Mouse (Mus musculus): ENCODE measurements at regions not wholly inside any gene's neighbourhood (a gene's known extent, or its start where the extent isn't known, plus 50 kb on each side); places are given as distances from the start of the nearest gene placed in this dataset.
A peak's percentile ranks its signal among the peaks of the same experiment; 100 is the strongest.

GRCm38 (mm10) chr7:115204916-115205315 is 461.4 kb downstream of the Insc start:
- 58% methylated on average over 3 of the region's 3 CpGs for WGBS

GRCm38 (mm10) chr7:115206479-115207134 is 463.1 kb downstream of the Insc start:
- ATAC-seq (ENCODE audit: extremely low read depth, insufficient number of reproducible peaks, low FRiP score, low TSS enrichment), result no peak
- H3K4me3 ChIP-seq, result no peak overlapping the region
- no peaks in the 10 kb centered on the region for H3K9me3 ChIP-seq
- WGBS, result 53% methylated on average over 9 of the region's 9 CpGs
- no peak overlapping the region for H3K27ac ChIP-seq (replicated peaks)
- H3K36me3 ChIP-seq, result no peaks in the 10 kb centered on the region
- H3K27me3 ChIP-seq (replicated peaks), result no peaks in the 10 kb centered on the region
- no peak overlapping the region for H3K4me2 ChIP-seq
- peaks cover 14% of the 10 kb centered on the region; the same call in 1 of the 2 replicates for H3K4me1 ChIP-seq
- no peak overlapping the region for H3K9ac ChIP-seq

More at GRCm38 (mm10) chr7:115204916-115205315, 461.4 kb downstream of the Insc start:
- H3K9ac ChIP-seq, result no peak overlapping the region
- H3K4me2 ChIP-seq, result no peak overlapping the region
- no peaks in the 10 kb centered on the region for H3K36me3 ChIP-seq
- H3K9me3 ChIP-seq, result no peaks in the 10 kb centered on the region
- no peak overlapping the region for H3K4me3 ChIP-seq
- no peaks in the 10 kb centered on the region for H3K27me3 ChIP-seq (replicated peaks)
- no peak overlapping the region for H3K27ac ChIP-seq (replicated peaks)
- peaks cover 14% of the 10 kb centered on the region; the same call in 1 of the 2 replicates for H3K4me1 ChIP-seq
- ATAC-seq (ENCODE audit: extremely low read depth, insufficient number of reproducible peaks, low FRiP score, low TSS enrichment), result no peak

GRCm38 (mm10) chr7:115208781-115209180 is 465.3 kb downstream of the Insc start:
- Histone ChIP-seq H3K27ac (replicated peaks) (no peak overlapping the region), H3K4me1 (peaks cover 18% of the 10 kb centered on the region; the same call in 1 of the 2 replicates), H3K4me2 (no peak overlapping the region), H3K9ac (no peak overlapping the region), H3K4me3 (no peak overlapping the region), H3K9me3 (no peaks in the 10 kb centered on the region), H3K27me3 (replicated peaks) (no peaks in the 10 kb centered on the region), H3K36me3 (no peaks in the 10 kb centered on the region)
- 69% methylated on average over 7 of the region's 7 CpGs for WGBS
- ATAC-seq (ENCODE audit: extremely low read depth, insufficient number of reproducible peaks, low FRiP score, low TSS enrichment), result no peak

GRCm38 (mm10) chr7:115210012-115210411 is 466.5 kb downstream of the Insc start:
- no peak overlapping the region for H3K27ac ChIP-seq (replicated peaks)
- WGBS, result 71% methylated on average over 2 of the region's 2 CpGs
- H3K36me3 ChIP-seq, result no peaks in the 10 kb centered on the region
- H3K4me2 ChIP-seq, result no peak overlapping the region
- no peak overlapping the region for H3K4me3 ChIP-seq
- H3K4me1 ChIP-seq, result peaks cover 14% of the 10 kb centered on the region; the same call in 1 of the 2 replicates
- no peaks in the 10 kb centered on the region for H3K27me3 ChIP-seq (replicated peaks)
- ATAC-seq (ENCODE audit: extremely low read depth, insufficient number of reproducible peaks, low FRiP score, low TSS enrichment), result no peak
- no peaks in the 10 kb centered on the region for H3K9me3 ChIP-seq
- no peak overlapping the region for H3K9ac ChIP-seq

- peak overlapping the region; percentile 50 for H3K4me3 ChIP-seq
- H3K4me1 ChIP-seq, result peaks cover 27% of the 10 kb centered on the region
- H3K27me3 ChIP-seq (replicated peaks), result no peaks in the 10 kb centered on the region
- H3K27ac ChIP-seq (replicated peaks), result peak overlapping the region; percentile 59
- no peaks in the 10 kb centered on the region for H3K9me3 ChIP-seq
- H3K36me3 ChIP-seq, result no peaks in the 10 kb centered on the region
- 2% methylated on average over 10 of the region's 13 CpGs for WGBS
- H3K4me2 ChIP-seq, result peak overlapping the region; percentile 77
- ATAC-seq (ENCODE audit: extremely low read depth, insufficient number of reproducible peaks, low FRiP score, low TSS enrichment), result peak; percentile 76
- peak overlapping the region; percentile 76 for H3K9ac ChIP-seq
Measured at GRCm38 (mm10) chr7:115216838-115217237, 473.3 kb downstream of the Insc start.

GRCm38 (mm10) chr7:115217255-115217654 is 473.8 kb downstream of the Insc start:
- no peak for ATAC-seq (ENCODE audit: extremely low read depth, insufficient number of reproducible peaks, low FRiP score, low TSS enrichment)
- no peaks in the 10 kb centered on the region for H3K27me3 ChIP-seq (replicated peaks)
- peak overlapping the region; percentile 50 for H3K4me3 ChIP-seq
- H3K36me3 ChIP-seq, result no peaks in the 10 kb centered on the region
- peak overlapping the region; percentile 59 for H3K27ac ChIP-seq (replicated peaks)
- 12% methylated on average over 5 of the region's 5 CpGs for WGBS
- H3K4me1 ChIP-seq, result peaks cover 27% of the 10 kb centered on the region
- H3K9me3 ChIP-seq, result no peaks in the 10 kb centered on the region
- peak overlapping the region; percentile 77 for H3K4me2 ChIP-seq
- H3K9ac ChIP-seq, result peak overlapping the region; percentile 76

- WGBS, result 45% methylated on average over 6 of the region's 6 CpGs
- Histone ChIP-seq H3K36me3 (no peaks in the 10 kb centered on the region), H3K4me1 (peaks cover 29% of the 10 kb centered on the region), H3K4me2 (peak overlapping the region; percentile 77; the same call in 1 of the 2 replicates), H3K4me3 (no peak overlapping the region), H3K9ac (no peak overlapping the region), H3K27me3 (replicated peaks) (no peaks in the 10 kb centered on the region), H3K27ac (replicated peaks) (0 out of 2 replicates have a peak overlapping the region, but pooled peaks have one; percentile 59), H3K9me3 (no peaks in the 10 kb centered on the region)
- no peak for ATAC-seq (ENCODE audit: extremely low read depth, insufficient number of reproducible peaks, low FRiP score, low TSS enrichment)
Measured at GRCm38 (mm10) chr7:115217712-115218111, 474.2 kb downstream of the Insc start.

- no peak for ATAC-seq (ENCODE audit: extremely low read depth, insufficient number of reproducible peaks, low FRiP score, low TSS enrichment)
- 24% methylated on average over 13 of the region's 13 CpGs for WGBS
- H3K9me3 ChIP-seq, result no peaks in the 10 kb centered on the region
- peak overlapping the region; percentile 60 for H3K9ac ChIP-seq
- peaks cover 28% of the 10 kb centered on the region for H3K4me1 ChIP-seq
- peak overlapping the region; percentile 47 for H3K4me2 ChIP-seq
- no peak overlapping the region for H3K4me3 ChIP-seq
- H3K27ac ChIP-seq (replicated peaks), result peak overlapping the region; percentile 1; the same call in 1 of the 2 replicates
- H3K36me3 ChIP-seq, result no peaks in the 10 kb centered on the region
- H3K27me3 ChIP-seq (replicated peaks), result no peaks in the 10 kb centered on the region
Measured at GRCm38 (mm10) chr7:115218596-115219180, 475.2 kb downstream of the Insc start.

GRCm38 (mm10) chr7:115222642-115223041 is 479.1 kb downstream of the Insc start:
- Histone ChIP-seq H3K27ac (replicated peaks) (no peak overlapping the region), H3K4me3 (no peak overlapping the region), H3K27me3 (replicated peaks) (no peaks in the 10 kb centered on the region), H3K36me3 (no peaks in the 10 kb centered on the region), H3K4me1 (peaks cover 20% of the 10 kb centered on the region), H3K4me2 (no peak overlapping the region), H3K9me3 (no peaks in the 10 kb centered on the region), H3K9ac (no peak overlapping the region)
- WGBS, result 36% methylated on average over 5 of the region's 7 CpGs
- ATAC-seq (ENCODE audit: extremely low read depth, insufficient number of reproducible peaks, low FRiP score, low TSS enrichment), result no peak

- Histone ChIP-seq H3K4me3 (no peak overlapping the region), H3K4me1 (peaks cover 30% of the 10 kb centered on the region), H3K27ac (replicated peaks) (peak overlapping the region; percentile 8; the same call in 1 of the 2 replicates), H3K27me3 (replicated peaks) (no peaks in the 10 kb centered on the region), H3K36me3 (no peaks in the 10 kb centered on the region), H3K9me3 (no peaks in the 10 kb centered on the region), H3K9ac (no peak overlapping the region), H3K4me2 (no peak overlapping the region)
- ATAC-seq (ENCODE audit: extremely low read depth, insufficient number of reproducible peaks, low FRiP score, low TSS enrichment), result no peak
- WGBS, result 52% methylated on average over 6 of the region's 6 CpGs
Measured at GRCm38 (mm10) chr7:115230525-115230924, 487.0 kb downstream of the Insc start.

- H3K27me3 ChIP-seq (replicated peaks), result no peaks in the 10 kb centered on the region
- no peak overlapping the region for H3K9ac ChIP-seq
- peaks cover 37% of the 10 kb centered on the region for H3K4me1 ChIP-seq
- H3K36me3 ChIP-seq, result no peaks in the 10 kb centered on the region
- H3K4me2 ChIP-seq, result no peak overlapping the region
- ATAC-seq (ENCODE audit: extremely low read depth, insufficient number of reproducible peaks, low FRiP score, low TSS enrichment), result peak; percentile 32; the same call in 1 of the 2 replicates
- peak overlapping the region; percentile 51 for H3K27ac ChIP-seq (replicated peaks)
- WGBS, result 23% methylated on average over 10 of the region's 10 CpGs
- no peaks in the 10 kb centered on the region for H3K9me3 ChIP-seq
- H3K4me3 ChIP-seq, result no peak overlapping the region
Measured at GRCm38 (mm10) chr7:115233850-115234436, 490.4 kb downstream of the Insc start.

All from heart, embryonic 13.5 days (tissue).